Mouse (Mus musculus): ENCODE results near the gene Slco3a1. TPM values are rescaled to one million over a fixed set of nuclear protein-coding genes. Genes with fewer than 3 reads are reported as not detected.

The Slco3a1 gene
- polyA plus RNA-seq, 1 experiment from 2014 or later = 1.2 TPM

GRCm38 (mm10) chr7:74505635-74506034, 48.9 kb downstream of the Slco3a1 start:
- H3K27me3 ChIP-seq = no peaks in the 10 kb centered on the region
- no peak overlapping the region for H3K4me3 ChIP-seq (replicated peaks)
- H3K36me3 ChIP-seq = no peaks in the 10 kb centered on the region
- H3K9me3 ChIP-seq (replicated peaks) = no peaks in the 10 kb centered on the region
- DNase-seq = no peak
- WGBS (ENCODE audit: insufficient replicate concordance) = 69% methylated on average over 10 of the region's 10 CpGs
- no peak overlapping the region for H3K27ac ChIP-seq
- ATAC-seq (ENCODE audit: low read depth) = no peak
- no peak overlapping the region for H3K4me2 ChIP-seq
- H3K4me1 ChIP-seq (replicated peaks) = no peaks in the 10 kb centered on the region
- H3K9ac ChIP-seq = no peak overlapping the region

GRCm38 (mm10) chr7:74501187-74501586, 53.4 kb downstream of the Slco3a1 start:
- ATAC-seq (ENCODE audit: low read depth) (no peak), DNase-seq (no peak)
- H3K4me2 ChIP-seq = no peak overlapping the region
- H3K36me3 ChIP-seq = no peaks in the 10 kb centered on the region
- no peak overlapping the region for H3K27ac ChIP-seq
- H3K9ac ChIP-seq = no peak overlapping the region
- no peaks in the 10 kb centered on the region for H3K27me3 ChIP-seq
- no peaks in the 10 kb centered on the region for H3K9me3 ChIP-seq (replicated peaks)
- H3K4me3 ChIP-seq (replicated peaks) = no peak overlapping the region
- no peaks in the 10 kb centered on the region for H3K4me1 ChIP-seq (replicated peaks)
- 74% methylated on average over 10 of the region's 10 CpGs for WGBS (ENCODE audit: insufficient replicate concordance)

GRCm38 (mm10) chr7:74499470-74499869, 55.1 kb downstream of the Slco3a1 start:
- 70% methylated on average over 5 of the region's 5 CpGs for whole genome bisulfite sequencing (ENCODE audit: insufficient replicate concordance)
- H3K36me3 ChIP-seq = no peaks in the 10 kb centered on the region
- no peak overlapping the region for H3K4me2 ChIP-seq
- no peak overlapping the region for H3K9ac ChIP-seq
- ATAC-seq (ENCODE audit: low read depth) = no peak
- no peaks in the 10 kb centered on the region for H3K9me3 ChIP-seq (replicated peaks)
- H3K27me3 ChIP-seq = no peaks in the 10 kb centered on the region
- H3K4me3 ChIP-seq (replicated peaks) = no peak overlapping the region
- no peak for DNase-seq
- H3K27ac ChIP-seq = no peak overlapping the region
- H3K4me1 ChIP-seq (replicated peaks) = no peaks in the 10 kb centered on the region

- Histone ChIP-seq H3K9me3 (replicated peaks) (no peaks in the 10 kb centered on the region), H3K27ac (no peak overlapping the region)
- 68% methylated on average over 4 of the region's 4 CpGs for WGBS (ENCODE audit: insufficient replicate concordance)
These were observed 56.2 kb downstream of the Slco3a1 start for GRCm38 (mm10) chr7:74498266-74498980.

GRCm38 (mm10) chr7:74497203-74497602, 57.4 kb downstream of the Slco3a1 start:
- Histone ChIP-seq H3K27ac (no peak overlapping the region), H3K36me3 (no peaks in the 10 kb centered on the region), H3K4me3 (replicated peaks) (no peak overlapping the region), H3K4me2 (no peak overlapping the region), H3K27me3 (no peaks in the 10 kb centered on the region), H3K4me1 (replicated peaks) (no peaks in the 10 kb centered on the region), H3K9ac (no peak overlapping the region), H3K9me3 (replicated peaks) (no peaks in the 10 kb centered on the region)
- ATAC-seq (ENCODE audit: low read depth) = no peak
- no peak for DNase-seq
- 19% methylated on average over 2 of the region's 2 CpGs for WGBS (ENCODE audit: insufficient replicate concordance)

More at GRCm38 (mm10) chr7:74498266-74498980, 56.2 kb downstream of the Slco3a1 start:
- H3K36me3 ChIP-seq = no peaks in the 10 kb centered on the region
- no peaks in the 10 kb centered on the region for H3K27me3 ChIP-seq
- no peak for DNase-seq
- H3K9ac ChIP-seq = no peak overlapping the region
- no peak overlapping the region for H3K4me3 ChIP-seq (replicated peaks)
- H3K4me1 ChIP-seq (replicated peaks) = no peaks in the 10 kb centered on the region
- no peak overlapping the region for H3K4me2 ChIP-seq
- ATAC-seq (ENCODE audit: low read depth) = no peak

GRCm38 (mm10) chr7:74495451-74495850, 59.1 kb downstream of the Slco3a1 start:
- H3K9me3 ChIP-seq (replicated peaks) = no peaks in the 10 kb centered on the region
- no peak overlapping the region for H3K4me2 ChIP-seq
- no peaks in the 10 kb centered on the region for H3K36me3 ChIP-seq
- no peaks in the 10 kb centered on the region for H3K4me1 ChIP-seq (replicated peaks)
- no peaks in the 10 kb centered on the region for H3K27me3 ChIP-seq
- no peak overlapping the region for H3K4me3 ChIP-seq (replicated peaks)
- DNase-seq = no peak
- no peak overlapping the region for H3K27ac ChIP-seq
- WGBS (ENCODE audit: insufficient replicate concordance) = 22% methylated on average over 2 of the region's 2 CpGs
- no peak overlapping the region for H3K9ac ChIP-seq
- ATAC-seq (ENCODE audit: low read depth) = no peak

- Histone ChIP-seq H3K4me2 (no peak overlapping the region), H3K27ac (no peak overlapping the region), H3K9ac (no peak overlapping the region), H3K9me3 (replicated peaks) (no peaks in the 10 kb centered on the region), H3K36me3 (no peaks in the 10 kb centered on the region), H3K4me1 (replicated peaks) (no peaks in the 10 kb centered on the region), H3K27me3 (no peaks in the 10 kb centered on the region), H3K4me3 (replicated peaks) (no peak overlapping the region)
- no peak for ATAC-seq (ENCODE audit: low read depth)
- WGBS (ENCODE audit: insufficient replicate concordance) = 60% methylated on average over 1 of the region's 1 CpGs
- DNase-seq = no peak
These were observed 60.8 kb downstream of the Slco3a1 start for GRCm38 (mm10) chr7:74493775-74494174.

- no peaks in the 10 kb centered on the region for H3K9me3 ChIP-seq (replicated peaks)
- no peak overlapping the region for H3K27ac ChIP-seq
- no peak overlapping the region for H3K4me3 ChIP-seq (replicated peaks)
- H3K4me2 ChIP-seq = no peak overlapping the region
- WGBS (ENCODE audit: insufficient replicate concordance) = 62% methylated on average over 9 of the region's 9 CpGs
- no peak for ATAC-seq (ENCODE audit: low read depth)
- no peak overlapping the region for H3K9ac ChIP-seq
- DNase-seq = no peak
- H3K4me1 ChIP-seq (replicated peaks) = no peaks in the 10 kb centered on the region
- no peaks in the 10 kb centered on the region for H3K36me3 ChIP-seq
- no peaks in the 10 kb centered on the region for H3K27me3 ChIP-seq
These were observed 62.8 kb downstream of the Slco3a1 start for GRCm38 (mm10) chr7:74491683-74492355.

GRCm38 (mm10) chr7:74488141-74488540, 66.4 kb downstream of the Slco3a1 start:
- H3K4me2 ChIP-seq = no peak overlapping the region
- no peaks in the 10 kb centered on the region for H3K4me1 ChIP-seq (replicated peaks)
- no peak overlapping the region for H3K9ac ChIP-seq
- ATAC-seq (ENCODE audit: low read depth) (no peak), DNase-seq (no peak)
- no peak overlapping the region for H3K4me3 ChIP-seq (replicated peaks)
- WGBS (ENCODE audit: insufficient replicate concordance) = 50% methylated on average over 3 of the region's 3 CpGs
- no peaks in the 10 kb centered on the region for H3K27me3 ChIP-seq
- no peak overlapping the region for H3K27ac ChIP-seq
- H3K36me3 ChIP-seq = no peaks in the 10 kb centered on the region
- no peaks in the 10 kb centered on the region for H3K9me3 ChIP-seq (replicated peaks)

GRCm38 (mm10) chr7:74487727-74488126, 66.9 kb downstream of the Slco3a1 start:
- no peak overlapping the region for H3K4me3 ChIP-seq (replicated peaks)
- H3K4me2 ChIP-seq = no peak overlapping the region
- H3K9ac ChIP-seq = no peak overlapping the region
- 54% methylated on average over 3 of the region's 3 CpGs for WGBS (ENCODE audit: insufficient replicate concordance)
- H3K27ac ChIP-seq = no peak overlapping the region
- no peak for ATAC-seq (ENCODE audit: low read depth)
- H3K4me1 ChIP-seq (replicated peaks) = no peaks in the 10 kb centered on the region
- H3K27me3 ChIP-seq = no peaks in the 10 kb centered on the region
- no peaks in the 10 kb centered on the region for H3K9me3 ChIP-seq (replicated peaks)
- H3K36me3 ChIP-seq = no peaks in the 10 kb centered on the region
- DNase-seq = no peak

- Histone ChIP-seq H3K27ac (no peak overlapping the region), H3K9ac (no peak overlapping the region), H3K4me2 (no peak overlapping the region), H3K36me3 (no peaks in the 10 kb centered on the region), H3K4me1 (replicated peaks) (no peaks in the 10 kb centered on the region), H3K4me3 (replicated peaks) (no peak overlapping the region), H3K27me3 (no peaks in the 10 kb centered on the region), H3K9me3 (replicated peaks) (no peaks in the 10 kb centered on the region)
- 65% methylated on average over 4 of the region's 4 CpGs for WGBS (ENCODE audit: insufficient replicate concordance)
- DNase-seq = no peak
- ATAC-seq (ENCODE audit: low read depth) = no peak
These were observed 68.5 kb downstream of the Slco3a1 start for GRCm38 (mm10) chr7:74486083-74486482.

GRCm38 (mm10) chr7:74485669-74486068, 68.9 kb downstream of the Slco3a1 start:
- H3K4me2 ChIP-seq = no peak overlapping the region
- no peak overlapping the region for H3K4me3 ChIP-seq (replicated peaks)
- H3K27me3 ChIP-seq = no peaks in the 10 kb centered on the region
- no peaks in the 10 kb centered on the region for H3K9me3 ChIP-seq (replicated peaks)
- H3K9ac ChIP-seq = no peak overlapping the region
- H3K36me3 ChIP-seq = no peaks in the 10 kb centered on the region
- 31% methylated on average over 2 of the region's 2 CpGs for WGBS (ENCODE audit: insufficient replicate concordance)
- ATAC-seq (ENCODE audit: low read depth) (no peak), DNase-seq (no peak)
- H3K4me1 ChIP-seq (replicated peaks) = no peaks in the 10 kb centered on the region
- no peak overlapping the region for H3K27ac ChIP-seq

Measured in liver, embryonic 13.5 days (tissue).